Comparison of ENCODE assay signal across 12 mouse cellular contexts in the genomic region with DNA sequence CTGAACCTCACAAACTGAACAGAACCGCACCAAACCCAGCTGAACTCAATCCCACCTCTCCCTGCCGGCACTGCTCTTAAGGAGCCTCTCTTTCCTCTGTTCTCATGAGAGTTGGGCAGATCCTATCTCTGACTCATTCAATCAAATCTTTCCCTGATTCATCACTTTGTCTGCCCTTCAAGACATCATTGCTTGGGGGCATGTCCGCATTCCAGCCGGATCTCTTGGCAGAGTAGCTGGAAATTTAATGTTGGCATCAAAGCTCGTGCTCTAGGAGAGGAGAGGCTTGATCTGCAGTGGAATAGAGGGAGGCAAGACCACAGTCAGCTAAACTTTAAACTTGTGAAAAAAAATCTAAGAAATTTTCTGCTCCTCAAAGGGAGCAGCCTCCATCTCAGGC.
"Had no signal": no experiment of that assay in that cellular context is flagged by ENCODE, and none has a peak within 500 bp of the region (broad histone marks: within the 10 kb centered on the region; RNA-seq: fewer than 3 reads in every experiment).

No protein-coding gene starts in this region.

- DNase-seq: retina, postnatal 1 day; right cerebral cortex, adult 18-20 months; right cerebral cortex, postnatal 14 days; right cerebral cortex, postnatal 25 days; right cerebral cortex, postnatal 4 days; spleen, adult 18-20 months; thymus, adult 18-20 months; thymus, adult 2 months; thymus, postnatal 14 days; thymus, postnatal 25 days; thymus, postnatal 36 days; thymus, postnatal 4 days had no signal
